Mouse (Mus musculus) MEL (cell line): ENCODE measurements at regions not wholly inside any gene's neighbourhood (a gene's known extent, or its start where the extent isn't known, plus 50 kb on each side); places are given as distances from the start of the nearest gene placed in this dataset.

Experiments
- CHD1 ChIP-seq: IDR thresholded peaks from 2 replicates; pipeline ENCODE4 v1.6.1; 2012; ENCODE audit warnings: low read depth, mild to moderate bottlenecking, inconsistent platforms, low read length, improper control_type of control experiment
- CHD2 ChIP-seq: IDR thresholded peaks from 2 replicates; pipeline ENCODE4 v1.6.1; 2011; ENCODE audit warnings: low read length, improper control_type of control experiment
- CTCF ChIP-seq, 3 experiments: IDR thresholded peaks in 2 of 3; conservative IDR thresholded peaks in 1 of 3; 2 replicates each; pipeline ENCODE4 v1.5.1; 2011 to 2012; ENCODE audit warnings: low read length in 3 of 3, low read depth in 2 of 3, mild to moderate bottlenecking in 2 of 3, improper control_type of control experiment in 1 of 3, inconsistent platforms in 1 of 3, mixed read lengths in 1 of 3, moderate library complexity in 1 of 3; ENCODE audit not compliant: control insufficient read depth in 1 of 3, insufficient read depth in 1 of 3, poor library complexity in 1 of 3, severe bottlenecking in 1 of 3
- HCFC1 ChIP-seq: IDR thresholded peaks from 2 replicates; pipeline ENCODE4 v1.6.1; 2012; ENCODE audit warnings: low read depth, mild to moderate bottlenecking, inconsistent platforms, low read length, improper control_type of control experiment, moderate library complexity
- MAZ ChIP-seq: IDR thresholded peaks from 2 replicates; pipeline ENCODE4 v1.6.1; 2012; ENCODE audit warnings: low read depth, mild to moderate bottlenecking, inconsistent platforms, low read length, improper control_type of control experiment
- NELFE ChIP-seq: IDR thresholded peaks from 2 replicates; pipeline ENCODE4 v1.6.1; 2011; ENCODE audit warnings: low read depth, low read length, improper control_type of control experiment
- NRF1 ChIP-seq: IDR thresholded peaks from 2 replicates; pipeline ENCODE4 v1.6.1; 2014; ENCODE audit warnings: low read depth, mild to moderate bottlenecking, inconsistent platforms, low read length, improper control_type of control experiment, moderate library complexity; ENCODE audit not compliant: poor library complexity, insufficient read depth, severe bottlenecking
- POLR2A ChIP-seq, 2 experiments: IDR thresholded peaks; 2 replicates each; pipeline ENCODE4 v1.6.1; 2011 to 2012; ENCODE audit warnings: low read length in 2 of 2, mild to moderate bottlenecking in 2 of 2, control low read depth in 1 of 2, improper control_type of control experiment in 1 of 2, low read depth in 1 of 2, moderate library complexity in 1 of 2; ENCODE audit not compliant: control insufficient read depth in 1 of 2, insufficient read depth in 1 of 2, poor library complexity in 1 of 2
- POLR2AphosphoS2 ChIP-seq: IDR thresholded peaks from 2 replicates; pipeline ENCODE4 v1.6.1; 2011; ENCODE audit warnings: low read length, improper control_type of control experiment
- TBP ChIP-seq: IDR thresholded peaks from 2 replicates; pipeline ENCODE4 v1.8.0; 2011; ENCODE audit warnings: low read depth, low read length, improper control_type of control experiment
- UBTF ChIP-seq: IDR thresholded peaks from 2 replicates; pipeline ENCODE4 v1.6.1; 2012; ENCODE audit warnings: low read depth, mild to moderate bottlenecking, inconsistent platforms, low read length, improper control_type of control experiment, moderate library complexity, borderline replicate concordance; ENCODE audit not compliant: insufficient read depth

DNA sequence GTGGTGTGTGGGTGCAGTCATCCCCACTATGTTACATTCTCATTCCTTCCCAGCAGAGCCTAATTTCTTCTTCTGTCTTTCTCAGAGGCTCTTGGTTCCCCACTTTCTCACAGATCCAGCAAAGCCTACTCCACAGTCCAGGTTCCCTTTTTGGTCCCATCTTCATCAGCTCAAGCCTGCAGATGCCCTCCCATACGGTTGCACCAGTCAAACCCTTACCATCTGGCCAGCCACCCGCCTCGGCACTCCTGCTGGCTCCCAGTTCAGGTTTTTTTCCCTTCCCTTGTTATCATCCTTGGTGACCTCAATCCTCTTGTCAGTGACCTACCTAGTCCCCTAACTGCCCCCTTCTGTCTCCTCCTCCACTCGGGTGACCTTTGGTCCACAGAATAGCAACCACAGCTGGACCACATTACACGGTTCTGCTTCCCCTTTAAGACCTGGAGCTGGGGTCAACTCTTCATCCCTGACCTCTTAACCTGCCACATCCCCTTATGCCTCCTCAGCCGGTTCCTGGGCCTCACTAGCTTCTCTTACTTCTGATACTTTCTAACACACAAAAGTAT lies 75.4 kb upstream of the Fzd7 start:
- no peak for TF ChIP-seq POLR2AphosphoS2
- TF ChIP-seq POLR2A (IDR thresholded peaks at IDR 0.05; ENCODE audit: control insufficient read depth in 1 of 2, insufficient read depth in 1 of 2, low read depth in 1 of 2, low read length in 2 of 2, poor library complexity in 1 of 2) = no peak
- TF ChIP-seq MAZ = no peak
- TF ChIP-seq CHD1 = no peak
- no peak for TF ChIP-seq CTCF (IDR thresholded peaks at IDR 0.05 in 2 of 3, conservative IDR thresholded peaks at IDR 0.05 in 1 of 3; ENCODE audit: control insufficient read depth in 1 of 3, insufficient read depth in 1 of 3, low read depth in 2 of 3, low read length in 3 of 3, poor library complexity in 1 of 3, severe bottlenecking in 1 of 3)
- TF ChIP-seq TBP = no peak
- TF ChIP-seq CHD2 = no peak
- TF ChIP-seq NELFE = no peak
- no peak for TF ChIP-seq UBTF
- TF ChIP-seq NRF1 = no peak
- TF ChIP-seq HCFC1 = no peak
